Mouse (Mus musculus): Measurements from ENCODE around the gene Gm28043. TPM values are rescaled to one million over a fixed set of nuclear protein-coding genes. Genes with fewer than 3 reads are reported as not detected.

The Gm28043 gene
- polyA plus RNA-seq, 1 experiment from 2014 or later = 2.6 TPM

DNA sequence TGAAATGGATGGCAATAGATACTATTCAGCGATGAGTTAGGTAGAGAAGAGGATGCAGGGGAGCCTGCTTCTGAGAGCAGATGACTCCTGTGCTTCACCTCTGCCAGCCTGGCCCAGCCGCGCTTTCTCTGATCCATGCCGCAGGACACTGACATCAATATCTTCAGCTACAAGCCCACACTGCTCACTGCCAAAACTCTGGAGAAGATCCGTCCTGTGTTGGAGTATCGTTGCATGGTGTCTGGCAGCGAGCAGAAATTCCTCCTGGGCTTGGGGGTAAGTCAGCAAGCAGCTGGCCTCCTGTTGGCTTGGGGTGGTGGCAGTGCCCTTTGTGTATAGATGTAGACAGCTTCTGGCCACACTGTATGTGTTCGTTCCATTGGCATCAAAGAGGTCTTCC is 82.3 kb downstream of the Gm28043 start:
- Histone ChIP-seq H3K9me3 (ENCODE audit: control insufficient read depth, low read length) (no peaks in the 10 kb centered on the region), H3K4me3 (replicated peaks; ENCODE audit: low read length) (no peak overlapping the region), H3K36me3 (replicated peaks; ENCODE audit: control insufficient read depth, insufficient read depth) (peaks cover 87% of the 10 kb centered on the region), H3K4me1 (replicated peaks; ENCODE audit: control insufficient read depth, insufficient read depth, low read length) (no peaks in the 10 kb centered on the region), H3K9ac (no peak overlapping the region), H3K27me3 (ENCODE audit: control insufficient read depth, insufficient read depth, low read length) (no peaks in the 10 kb centered on the region), H3K27ac (no peak overlapping the region), H3K4me2 (replicated peaks) (no peak overlapping the region)
- DNase-seq (ENCODE audit: low spot score) (no peak), ATAC-seq (ENCODE audit: low FRiP score) (no peak)
- WGBS = 97% methylated on average over 8 of the region's 8 CpGs

DNA sequence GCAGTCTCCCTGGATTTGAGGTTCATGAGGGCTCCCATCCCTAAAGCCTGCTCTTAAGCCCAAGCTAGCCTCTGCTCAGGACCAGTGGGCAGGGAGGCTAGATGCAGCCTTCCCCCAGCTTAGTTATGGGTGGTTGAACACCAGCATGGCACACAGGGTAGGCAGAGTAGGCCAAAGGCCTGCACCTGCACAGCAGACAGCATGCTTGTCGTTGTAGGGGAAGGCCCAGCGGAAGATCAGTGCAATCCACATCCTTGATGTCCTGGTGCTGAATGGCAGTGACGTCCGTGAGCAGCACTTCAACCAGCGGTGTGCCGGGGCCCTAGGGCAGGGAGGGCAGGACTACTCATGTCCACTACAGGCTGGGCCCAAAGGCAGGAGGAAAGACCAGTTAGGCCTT is 83.7 kb downstream of the Gm28043 start:
- H3K9ac ChIP-seq = no peak overlapping the region
- H3K27me3 ChIP-seq (ENCODE audit: control insufficient read depth, insufficient read depth, low read length) = no peaks in the 10 kb centered on the region
- H3K4me1 ChIP-seq (replicated peaks; ENCODE audit: control insufficient read depth, insufficient read depth, low read length) = no peaks in the 10 kb centered on the region
- no peaks in the 10 kb centered on the region for H3K9me3 ChIP-seq (ENCODE audit: control insufficient read depth, low read length)
- no peak overlapping the region for H3K4me2 ChIP-seq (replicated peaks)
- no peak overlapping the region for H3K4me3 ChIP-seq (replicated peaks; ENCODE audit: low read length)
- H3K36me3 ChIP-seq (replicated peaks; ENCODE audit: control insufficient read depth, insufficient read depth) = peaks cover 87% of the 10 kb centered on the region
- WGBS = 90% methylated on average over 6 of the region's 6 CpGs
- H3K27ac ChIP-seq = no peak overlapping the region
- ATAC-seq (ENCODE audit: low FRiP score) (no peak), DNase-seq (ENCODE audit: low spot score) (no peak)

DNA sequence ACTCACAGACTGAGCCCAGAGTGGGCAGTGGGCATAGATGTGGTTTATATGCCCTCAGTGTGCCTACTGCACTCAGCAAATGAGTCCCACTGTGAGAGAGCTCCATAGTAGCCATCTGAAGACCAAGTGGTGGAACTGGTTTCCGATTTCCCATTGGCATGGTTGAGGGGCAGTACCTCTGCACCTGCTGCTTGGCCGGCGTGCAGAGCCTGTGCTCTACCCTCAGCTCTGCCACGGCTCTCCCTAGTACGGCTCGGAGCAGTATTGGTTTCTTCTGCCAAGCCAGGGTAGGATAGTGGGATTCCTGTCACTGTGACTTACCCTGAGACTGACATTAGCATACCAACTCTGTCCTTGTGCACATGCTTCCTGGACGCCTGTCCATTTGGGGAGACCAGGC is 85.9 kb downstream of the Gm28043 start:
- Histone ChIP-seq H3K27ac (no peak overlapping the region), H3K36me3 (replicated peaks; ENCODE audit: control insufficient read depth, insufficient read depth) (peaks cover 79% of the 10 kb centered on the region), H3K4me3 (replicated peaks; ENCODE audit: low read length) (no peak overlapping the region), H3K4me2 (replicated peaks) (no peak overlapping the region), H3K4me1 (replicated peaks; ENCODE audit: control insufficient read depth, insufficient read depth, low read length) (no peaks in the 10 kb centered on the region), H3K27me3 (ENCODE audit: control insufficient read depth, insufficient read depth, low read length) (no peaks in the 10 kb centered on the region), H3K9me3 (ENCODE audit: control insufficient read depth, low read length) (no peaks in the 10 kb centered on the region), H3K9ac (no peak overlapping the region)
- 95% methylated on average over 7 of the region's 7 CpGs for WGBS
- ATAC-seq (ENCODE audit: low FRiP score) (no peak), DNase-seq (ENCODE audit: low spot score) (no peak)

DNA sequence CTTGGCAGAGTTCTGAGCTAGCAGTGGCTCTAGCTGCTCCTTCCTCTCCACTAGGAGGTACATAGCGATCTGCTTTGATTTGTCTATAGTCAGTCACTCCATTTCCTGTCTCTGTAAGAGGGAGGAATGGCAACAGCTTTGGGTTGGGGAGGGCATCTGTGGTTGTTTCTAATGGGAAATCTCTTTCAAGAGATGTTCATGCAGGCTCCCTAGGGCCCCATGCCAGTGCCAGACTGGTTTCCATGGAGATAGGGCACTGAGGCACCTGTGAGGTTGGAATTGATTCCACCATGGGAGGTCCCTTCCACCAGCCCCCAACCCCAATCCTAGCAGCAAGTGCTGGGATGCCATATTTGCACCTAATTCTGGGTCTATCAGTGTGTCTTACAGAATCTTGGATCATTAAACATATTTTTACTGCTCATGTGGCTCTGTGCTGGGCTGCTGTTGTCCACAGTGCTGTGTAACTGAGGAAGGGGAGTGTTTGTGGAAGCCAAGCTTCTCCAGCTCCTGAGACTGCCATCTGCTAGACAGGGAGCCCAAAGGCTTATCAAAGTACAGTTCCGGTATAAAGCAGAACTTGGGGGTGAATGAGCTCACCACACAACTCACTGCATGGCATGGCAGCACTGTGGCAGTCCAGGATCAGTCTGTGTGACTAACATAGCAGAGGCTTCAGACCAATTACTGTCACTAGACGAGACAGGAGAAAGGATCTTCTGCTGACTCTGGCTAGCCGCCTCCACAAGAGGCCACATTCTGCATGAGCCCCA is 88.4 kb downstream of the Gm28043 start:
- peaks cover 55% of the 10 kb centered on the region for H3K36me3 ChIP-seq (replicated peaks; ENCODE audit: control insufficient read depth, insufficient read depth)
- no peak overlapping the region for H3K27ac ChIP-seq
- no peak for ATAC-seq (ENCODE audit: low FRiP score)
- no peak overlapping the region for H3K9ac ChIP-seq
- H3K27me3 ChIP-seq (ENCODE audit: control insufficient read depth, insufficient read depth, low read length) = no peaks in the 10 kb centered on the region
- H3K4me1 ChIP-seq (replicated peaks; ENCODE audit: control insufficient read depth, insufficient read depth, low read length) = no peaks in the 10 kb centered on the region; the same call in 1 of the 2 replicates
- no peak overlapping the region for H3K4me3 ChIP-seq (replicated peaks; ENCODE audit: low read length)
- no peaks in the 10 kb centered on the region for H3K9me3 ChIP-seq (ENCODE audit: control insufficient read depth, low read length)
- 74% methylated on average over 4 of the region's 4 CpGs for WGBS
- no peak overlapping the region for H3K4me2 ChIP-seq (replicated peaks)
- DNase-seq (ENCODE audit: low spot score) = no peak

DNA sequence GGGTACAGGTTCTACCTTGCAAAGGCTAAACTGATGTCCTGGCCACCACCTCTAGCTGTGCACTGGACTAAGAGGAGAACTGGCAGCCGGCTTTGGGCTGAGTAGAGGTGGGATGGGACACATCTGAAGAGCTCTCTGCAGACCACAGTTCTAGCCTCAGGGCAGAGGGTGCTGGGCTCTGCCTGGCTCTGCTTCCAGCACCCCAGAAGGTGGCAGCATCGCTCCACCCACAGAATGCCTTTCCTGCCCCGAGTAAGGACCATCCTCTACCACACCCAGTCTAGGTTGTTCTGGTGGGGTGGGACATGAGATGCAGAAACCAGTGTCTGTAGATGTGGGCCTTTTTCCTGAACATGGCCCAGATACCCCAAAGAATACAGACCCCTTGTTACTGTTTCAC is 90.1 kb downstream of the Gm28043 start:
- Histone ChIP-seq H3K9ac (no peak overlapping the region), H3K36me3 (replicated peaks; ENCODE audit: control insufficient read depth, insufficient read depth) (peaks cover 39% of the 10 kb centered on the region), H3K27me3 (ENCODE audit: control insufficient read depth, insufficient read depth, low read length) (no peaks in the 10 kb centered on the region), H3K4me3 (replicated peaks; ENCODE audit: low read length) (no peak overlapping the region), H3K4me2 (replicated peaks) (no peak overlapping the region), H3K9me3 (ENCODE audit: control insufficient read depth, low read length) (no peaks in the 10 kb centered on the region), H3K27ac (no peak overlapping the region), H3K4me1 (replicated peaks; ENCODE audit: control insufficient read depth, insufficient read depth, low read length) (peaks cover 10% of the 10 kb centered on the region)
- ATAC-seq (ENCODE audit: low FRiP score) (peak; percentile 76), DNase-seq (ENCODE audit: low spot score) (peak; percentile 76)
- WGBS = 22% methylated on average over 3 of the region's 3 CpGs

DNA sequence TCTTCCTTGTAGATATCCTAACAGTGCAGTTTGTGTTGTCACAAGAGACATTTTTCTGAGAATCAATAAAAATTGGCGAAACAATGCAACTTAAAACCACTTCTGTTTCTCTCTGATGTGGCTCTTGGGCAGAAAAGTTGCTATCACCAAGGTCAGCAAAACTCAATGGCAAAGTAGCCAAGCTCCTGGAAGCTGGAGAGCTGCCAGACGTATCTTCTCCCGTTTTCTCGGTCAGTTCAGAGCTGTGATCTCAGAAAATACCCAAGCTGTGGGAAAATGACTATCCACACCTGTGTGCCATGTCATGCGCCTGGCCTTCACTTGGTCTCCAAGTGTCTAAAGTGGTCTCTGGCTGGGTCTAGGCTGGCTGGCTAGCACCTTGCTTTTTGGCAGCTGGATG is 91.2 kb downstream of the Gm28043 start:
- Histone ChIP-seq H3K9ac (no peak overlapping the region), H3K4me1 (replicated peaks; ENCODE audit: control insufficient read depth, insufficient read depth, low read length) (peaks cover 21% of the 10 kb centered on the region), H3K36me3 (replicated peaks; ENCODE audit: control insufficient read depth, insufficient read depth) (peaks cover 28% of the 10 kb centered on the region), H3K9me3 (ENCODE audit: control insufficient read depth, low read length) (no peaks in the 10 kb centered on the region), H3K4me3 (replicated peaks; ENCODE audit: low read length) (no peak overlapping the region), H3K27ac (no peak overlapping the region), H3K27me3 (ENCODE audit: control insufficient read depth, insufficient read depth, low read length) (no peaks in the 10 kb centered on the region), H3K4me2 (replicated peaks) (no peak overlapping the region)
- ATAC-seq (ENCODE audit: low FRiP score) = no peak
- DNase-seq (ENCODE audit: low spot score) = no peak
- 89% methylated on average over 5 of the region's 5 CpGs for WGBS

DNA sequence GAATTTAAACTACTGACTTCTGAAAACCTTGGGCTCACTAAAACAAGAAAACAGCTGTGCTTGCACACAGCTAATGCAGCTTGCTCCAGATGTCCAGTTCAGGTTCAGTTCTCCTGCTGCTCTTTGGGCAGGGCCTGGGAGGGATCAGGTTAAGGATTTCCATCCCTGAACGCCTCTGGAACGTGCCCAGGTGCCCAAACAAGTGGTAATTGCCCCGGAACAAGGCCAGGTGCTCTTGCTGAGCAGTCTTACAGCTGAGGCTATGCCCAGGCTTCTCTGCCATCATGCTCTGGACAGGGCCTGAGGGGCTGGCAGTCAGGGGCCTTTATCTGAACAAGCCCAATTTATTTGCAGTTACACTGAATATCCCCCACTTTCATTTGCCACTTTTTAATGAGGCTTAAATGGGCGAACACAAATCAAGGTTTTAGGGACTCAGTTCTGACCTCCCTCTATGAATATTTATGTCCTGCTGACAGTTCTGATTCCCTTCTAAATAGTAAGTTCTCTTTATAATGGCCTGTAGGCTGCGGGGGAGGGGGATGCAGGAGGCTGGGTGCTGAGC is 92.4 kb downstream of the Gm28043 start:
- H3K9me3 ChIP-seq (ENCODE audit: control insufficient read depth, low read length) = no peaks in the 10 kb centered on the region
- no peak overlapping the region for H3K4me3 ChIP-seq (replicated peaks; ENCODE audit: low read length)
- ATAC-seq (ENCODE audit: low FRiP score) (no peak), DNase-seq (ENCODE audit: low spot score) (no peak)
- H3K27me3 ChIP-seq (ENCODE audit: control insufficient read depth, insufficient read depth, low read length) = no peaks in the 10 kb centered on the region
- peaks cover 17% of the 10 kb centered on the region for H3K36me3 ChIP-seq (replicated peaks; ENCODE audit: control insufficient read depth, insufficient read depth)
- WGBS = 33% methylated on average over 5 of the region's 5 CpGs
- peaks cover 33% of the 10 kb centered on the region for H3K4me1 ChIP-seq (replicated peaks; ENCODE audit: control insufficient read depth, insufficient read depth, low read length)
- no peak overlapping the region for H3K27ac ChIP-seq
- no peak overlapping the region for H3K4me2 ChIP-seq (replicated peaks)
- 0 out of 2 replicates have a peak overlapping the region, but pooled peaks have one; percentile 4 for H3K9ac ChIP-seq

DNA sequence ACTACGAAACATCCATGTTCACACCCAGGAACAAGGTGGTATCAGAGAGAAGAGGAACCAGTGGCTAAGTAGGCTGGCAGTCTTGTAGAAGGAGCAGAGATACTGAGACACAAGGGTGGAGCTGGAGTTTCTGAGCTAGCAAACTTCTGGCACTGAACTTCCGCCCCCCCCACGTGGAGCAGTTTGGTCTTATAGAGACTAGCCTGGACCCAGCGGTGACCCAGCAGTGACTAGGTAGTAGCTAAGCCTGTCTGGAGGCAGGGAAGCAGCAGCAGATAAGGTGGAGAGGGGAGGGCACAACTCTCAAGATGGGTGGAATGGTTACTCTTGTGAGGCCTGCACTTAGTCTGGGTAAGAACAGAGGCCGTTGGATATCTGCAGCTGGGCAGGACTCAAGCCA is 94.1 kb downstream of the Gm28043 start:
- H3K27ac ChIP-seq = no peak overlapping the region
- H3K9ac ChIP-seq = no peak overlapping the region
- DNase-seq (ENCODE audit: low spot score) = no peak
- H3K27me3 ChIP-seq (ENCODE audit: control insufficient read depth, insufficient read depth, low read length) = no peaks in the 10 kb centered on the region
- H3K4me1 ChIP-seq (replicated peaks; ENCODE audit: control insufficient read depth, insufficient read depth, low read length) = peaks cover 39% of the 10 kb centered on the region
- no peak for ATAC-seq (ENCODE audit: low FRiP score)
- no peak overlapping the region for H3K4me3 ChIP-seq (replicated peaks; ENCODE audit: low read length)
- peaks cover 10% of the 10 kb centered on the region for H3K36me3 ChIP-seq (replicated peaks; ENCODE audit: control insufficient read depth, insufficient read depth)
- no peaks in the 10 kb centered on the region for H3K9me3 ChIP-seq (ENCODE audit: control insufficient read depth, low read length)
- no peak overlapping the region for H3K4me2 ChIP-seq (replicated peaks)
- WGBS = 82% methylated on average over 5 of the region's 5 CpGs

DNA sequence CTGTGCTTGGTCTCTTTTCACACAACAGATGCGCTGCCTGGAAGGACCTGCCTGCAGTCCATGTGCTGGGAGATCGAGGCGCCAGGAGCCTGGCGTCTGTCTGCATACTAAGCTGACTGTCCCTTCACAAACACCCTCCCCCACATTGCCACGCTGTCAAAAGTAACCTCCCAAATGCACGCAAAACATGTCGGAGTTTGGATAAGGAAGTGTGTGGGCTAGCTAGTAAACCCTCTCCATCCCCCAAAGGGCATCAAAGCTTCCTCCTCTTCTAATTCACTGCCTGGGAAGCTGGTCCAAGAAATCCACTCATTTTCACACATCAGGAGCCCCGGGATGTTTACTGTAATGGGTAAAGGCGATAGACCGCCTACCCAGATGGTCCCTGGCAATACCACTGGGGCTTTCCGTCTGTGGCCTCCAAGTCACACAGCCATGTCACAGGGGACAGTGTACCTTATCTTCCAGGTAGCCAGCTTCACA is 95.9 kb downstream of the Gm28043 start:
- ATAC-seq (ENCODE audit: low FRiP score) = no peak
- Histone ChIP-seq H3K4me1 (replicated peaks; ENCODE audit: control insufficient read depth, insufficient read depth, low read length) (peaks cover 41% of the 10 kb centered on the region), H3K9ac (no peak overlapping the region)

More for the DNA sequence above, 95.9 kb downstream of the Gm28043 start:
- no peak for DNase-seq (ENCODE audit: low spot score)
- 60% methylated on average over 11 of the region's 11 CpGs for WGBS
- Histone ChIP-seq H3K4me2 (replicated peaks) (no peak overlapping the region), H3K27me3 (ENCODE audit: control insufficient read depth, insufficient read depth, low read length) (no peaks in the 10 kb centered on the region), H3K27ac (peak overlapping the region; percentile 74), H3K36me3 (replicated peaks; ENCODE audit: control insufficient read depth, insufficient read depth) (no peaks in the 10 kb centered on the region), H3K4me3 (replicated peaks; ENCODE audit: low read length) (no peak overlapping the region), H3K9me3 (ENCODE audit: control insufficient read depth, low read length) (no peaks in the 10 kb centered on the region)

Measured in hindbrain, embryonic 14.5 days (tissue).